Mouse (Mus musculus): ENCODE measurements around the gene Pdlim4.
"Not testable (repeated sequence)": the region's sequence is repeated elsewhere in the genome, so short reads cannot be mapped to it uniquely, and the experiment has no call there.

The Pdlim4 gene

DNA sequence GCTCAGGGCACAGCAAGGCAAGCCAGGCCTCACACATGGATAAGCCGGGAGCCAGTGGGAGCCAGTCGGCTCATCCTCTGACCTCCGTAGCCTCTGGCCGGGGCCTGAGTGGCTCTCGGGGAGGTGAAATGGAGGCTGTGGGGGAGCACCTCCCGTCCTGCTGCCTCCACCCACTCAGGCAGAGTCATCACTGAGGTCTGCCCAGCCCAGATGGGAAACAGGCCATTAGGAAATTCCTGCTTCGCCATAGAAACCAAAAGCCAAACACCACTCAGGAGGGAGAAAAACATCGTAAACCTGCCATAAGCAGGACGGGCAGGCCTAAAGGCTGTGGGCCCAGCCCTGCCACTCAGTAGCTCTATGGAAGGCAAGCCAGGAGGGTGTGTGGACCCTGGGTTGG lies 8.5 kb downstream of the Pdlim4 start:
- DNase-seq = peak in 1 of 2 experiments; percentile 10

DNA sequence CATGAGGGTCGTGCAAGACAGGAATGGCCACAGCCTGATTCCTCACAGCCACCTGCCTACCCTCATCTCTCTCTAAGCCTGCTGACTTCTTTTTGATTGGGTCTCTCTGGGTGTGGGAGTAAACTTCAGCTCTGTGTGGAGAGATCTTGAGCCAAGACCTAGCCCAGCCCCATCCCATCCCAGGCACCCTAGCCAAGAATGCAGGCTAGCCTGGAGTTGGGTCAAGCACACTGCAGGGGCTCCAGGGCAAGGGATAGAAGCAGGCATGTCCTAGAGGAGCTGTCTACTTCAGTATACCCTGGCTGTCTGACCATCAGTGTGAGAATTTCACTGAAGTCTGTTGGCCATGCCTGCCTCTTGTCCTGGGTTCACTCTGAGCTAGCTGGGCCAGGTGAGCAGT lies 9.3 kb downstream of the Pdlim4 start:
- no peak for DNase-seq

DNA sequence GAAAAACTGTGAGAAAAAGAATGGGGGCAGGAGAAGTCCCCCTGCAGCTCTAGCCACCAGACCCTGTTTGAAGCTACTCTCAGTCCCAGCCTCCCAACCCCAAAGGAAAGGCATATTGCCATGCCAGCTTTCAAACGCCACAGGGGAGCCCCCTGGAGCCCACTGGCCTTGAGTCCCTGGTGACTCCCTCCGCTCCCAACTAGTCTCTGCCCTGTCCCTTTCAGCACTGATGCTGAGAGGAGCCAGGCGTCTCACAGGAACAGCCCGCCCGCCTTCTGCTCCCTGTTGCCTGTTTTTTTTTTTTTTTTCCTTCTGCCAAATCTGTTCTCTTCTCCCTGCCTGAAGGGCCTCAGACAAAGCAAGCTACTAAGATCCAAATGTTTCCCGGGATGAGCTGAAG lies 10.2 kb downstream of the Pdlim4 start:
- DNase-seq = peak in 1 of 2 experiments; percentile 13

DNA sequence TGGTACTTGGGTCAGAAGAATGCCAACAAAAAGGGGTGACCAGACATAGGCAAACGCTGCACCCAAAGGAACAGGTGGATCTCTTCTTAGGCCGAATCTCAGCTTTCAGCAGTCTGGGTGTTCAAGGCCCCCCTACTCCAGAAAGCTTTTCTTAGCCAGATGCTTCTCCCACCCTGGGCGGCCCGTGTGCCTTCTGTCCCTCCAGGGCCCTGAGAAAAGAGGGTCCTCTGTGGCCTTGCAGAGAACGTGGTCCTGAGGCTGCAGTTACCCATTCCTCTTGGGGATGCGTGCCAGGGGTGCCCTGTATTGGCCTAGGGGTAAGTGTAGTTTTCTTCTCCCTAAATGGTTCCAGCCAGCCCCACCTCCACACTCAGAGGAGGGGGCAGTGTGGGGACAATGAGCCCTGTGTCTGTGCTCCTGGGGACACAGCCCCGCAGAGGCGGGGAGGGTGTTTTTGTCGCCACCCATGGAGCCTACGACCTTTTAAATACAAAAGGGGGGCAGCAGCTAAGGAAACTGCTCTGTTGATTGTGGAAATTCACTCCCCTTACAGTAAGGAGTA lies 10.7 kb downstream of the Pdlim4 start:
- no peak for DNase-seq

DNA sequence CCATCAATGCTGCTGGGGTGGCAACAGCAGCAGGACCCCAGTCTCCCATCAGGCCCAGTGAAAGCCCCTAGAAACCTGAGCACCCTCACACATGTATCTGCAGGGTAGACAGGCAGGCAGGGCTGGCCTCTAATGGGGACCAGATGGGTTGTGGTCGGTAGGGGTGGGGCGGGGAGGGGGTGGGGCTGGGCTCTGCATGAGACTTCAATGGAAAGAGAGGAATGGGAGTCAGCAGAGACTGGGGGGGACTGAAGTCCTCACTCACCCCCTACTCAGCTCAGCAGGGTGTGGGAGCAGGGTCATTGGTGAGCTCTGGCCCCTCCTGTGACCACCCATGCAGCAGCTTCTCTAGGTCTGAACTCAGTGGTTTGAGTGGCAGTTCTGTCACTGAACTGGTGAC lies 11.4 kb downstream of the Pdlim4 start:
- DNase-seq = no peak

DNA sequence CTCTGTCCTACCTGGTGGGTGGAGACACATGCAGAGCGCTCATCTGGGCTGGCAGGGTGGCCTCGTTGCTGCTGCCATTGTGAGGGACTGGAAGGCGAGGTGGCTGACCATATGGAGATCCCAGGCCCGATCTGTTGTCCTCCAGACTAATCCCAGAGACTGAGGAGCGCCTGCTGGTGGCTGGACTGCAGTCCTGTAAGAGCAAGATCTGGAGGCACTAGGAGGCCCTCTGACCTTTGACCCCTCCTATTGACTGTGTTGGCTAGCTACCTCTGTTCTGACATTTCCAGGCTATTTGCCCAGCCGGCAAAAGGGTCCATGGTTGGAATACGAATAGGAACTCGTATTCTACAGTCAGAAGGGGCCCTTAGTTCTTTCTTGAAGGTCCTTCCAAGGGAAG lies 12.7 kb downstream of the Pdlim4 start:
- no peak for DNase-seq

DNA sequence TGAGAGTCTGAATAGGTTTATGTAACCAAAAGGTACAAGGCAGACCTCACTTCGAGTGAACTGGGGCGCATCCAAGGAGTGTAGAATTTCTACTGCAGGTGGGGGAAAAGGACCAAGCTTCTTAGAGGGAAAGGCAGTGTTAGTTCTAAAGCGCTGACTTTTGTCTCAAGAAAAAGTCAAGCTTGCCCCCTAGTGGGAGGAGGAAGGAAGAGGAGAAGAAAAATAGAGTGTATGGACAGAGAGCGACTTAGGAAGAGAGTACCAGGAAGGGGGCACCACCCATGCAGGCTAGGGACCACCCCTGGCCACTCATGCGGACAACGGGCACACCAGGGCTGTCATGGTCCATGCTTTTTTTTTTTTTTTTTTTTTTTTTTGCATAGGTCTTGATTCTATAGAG lies 14.6 kb downstream of the Pdlim4 start:
- peak in 1 of 2 experiments; percentile 17 for DNase-seq

DNA sequence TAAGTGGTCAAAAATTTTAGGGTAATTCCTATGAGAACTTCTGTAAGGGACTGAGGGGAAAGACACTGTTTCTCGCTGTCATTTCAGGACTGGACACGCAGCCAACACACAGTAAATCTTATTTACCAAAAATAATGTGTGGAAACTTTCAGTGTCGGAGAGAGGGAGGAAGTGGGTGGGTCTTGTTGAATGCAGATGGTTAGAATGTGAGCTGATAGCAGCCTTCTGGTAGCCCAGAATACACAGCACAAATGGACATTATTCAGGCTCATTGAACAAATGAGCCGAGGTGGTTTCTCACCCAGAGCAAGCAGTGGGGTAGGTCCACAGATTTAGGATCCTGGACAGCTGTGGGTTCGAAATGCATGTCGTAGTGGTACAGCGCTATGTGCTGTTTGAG lies 15.7 kb downstream of the Pdlim4 start:
- no peak for DNase-seq

DNA sequence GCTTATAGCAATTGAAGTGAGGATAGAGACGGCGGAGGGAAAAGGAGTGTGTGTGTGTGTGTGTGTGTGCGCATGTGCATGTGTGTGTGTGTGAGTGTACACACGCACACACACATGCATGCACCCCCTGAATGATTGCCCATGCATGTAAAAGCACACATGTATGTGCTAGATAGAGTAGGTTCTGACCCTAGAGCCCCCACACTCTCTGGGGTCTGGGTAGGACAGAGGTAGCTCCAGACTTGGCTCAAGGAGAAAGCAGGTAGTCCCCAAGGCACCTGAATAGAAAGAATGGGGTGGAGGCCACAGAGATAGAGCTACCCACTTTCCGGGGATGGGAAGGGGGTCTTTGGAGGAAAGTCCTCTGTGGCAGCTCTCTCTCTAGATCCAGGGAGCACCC lies 16.7 kb downstream of the Pdlim4 start:
- DNase-seq = no peak

DNA sequence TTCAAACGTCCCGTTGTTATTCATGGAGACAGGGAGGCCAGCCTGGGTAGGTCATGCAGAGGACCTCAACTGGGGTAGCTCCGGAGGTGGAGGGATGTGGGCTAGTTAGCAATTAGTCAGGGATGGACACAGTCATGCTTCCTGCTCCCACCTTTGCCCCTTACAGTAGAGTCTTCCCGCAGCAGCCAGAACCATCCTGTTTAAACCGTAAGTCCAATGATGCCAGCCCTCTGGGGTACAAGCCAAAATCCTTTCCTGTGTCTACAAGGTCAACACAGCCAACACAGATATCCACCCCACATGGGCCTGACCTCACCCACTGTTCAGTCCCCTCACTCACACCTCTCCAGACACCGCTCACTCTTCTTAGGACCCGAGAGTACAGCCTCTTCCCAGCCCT lies 17.7 kb downstream of the Pdlim4 start:
- DNase-seq = no peak

DNA sequence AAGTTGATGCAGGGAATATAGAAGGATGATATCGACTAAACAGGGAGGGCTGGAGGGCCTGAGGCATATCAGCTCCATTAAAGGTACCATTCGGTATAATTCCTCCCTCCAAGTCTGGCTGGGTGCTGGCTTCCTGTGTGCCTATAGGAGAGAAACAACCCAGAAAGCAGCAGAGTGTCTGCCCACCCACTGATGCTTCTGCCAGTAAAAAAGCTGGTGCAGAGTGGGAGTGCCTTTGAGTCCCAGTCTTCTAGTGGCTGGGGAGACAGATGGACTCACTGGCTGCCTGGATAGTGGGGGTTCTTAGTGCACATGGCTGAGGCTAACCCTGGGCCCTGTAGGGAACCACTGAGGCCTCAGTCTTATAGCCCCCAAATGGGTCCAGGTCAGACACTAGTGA lies 18.6 kb downstream of the Pdlim4 start:
- no peak for DNase-seq

DNA sequence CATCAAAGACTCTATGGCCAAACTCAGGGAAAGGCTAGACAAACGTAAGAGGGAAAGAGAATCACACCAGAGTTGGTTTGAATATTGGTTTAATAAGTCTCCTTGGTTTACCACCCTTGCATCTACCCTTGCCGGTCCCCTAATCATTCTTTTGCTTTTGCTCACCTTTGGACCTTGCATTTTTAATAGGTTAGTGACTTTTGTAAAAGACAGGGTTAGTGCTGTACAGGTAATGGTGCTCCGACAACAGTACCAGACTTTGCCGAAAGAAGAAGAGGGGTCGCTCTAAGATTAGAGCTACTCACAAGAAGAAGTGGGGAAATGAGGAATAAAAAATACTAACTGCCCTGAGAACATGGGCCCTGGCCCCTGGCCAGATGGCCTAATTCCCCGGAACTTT lies 28.1 kb downstream of the Pdlim4 start:
- no peak for DNase-seq

DNA sequence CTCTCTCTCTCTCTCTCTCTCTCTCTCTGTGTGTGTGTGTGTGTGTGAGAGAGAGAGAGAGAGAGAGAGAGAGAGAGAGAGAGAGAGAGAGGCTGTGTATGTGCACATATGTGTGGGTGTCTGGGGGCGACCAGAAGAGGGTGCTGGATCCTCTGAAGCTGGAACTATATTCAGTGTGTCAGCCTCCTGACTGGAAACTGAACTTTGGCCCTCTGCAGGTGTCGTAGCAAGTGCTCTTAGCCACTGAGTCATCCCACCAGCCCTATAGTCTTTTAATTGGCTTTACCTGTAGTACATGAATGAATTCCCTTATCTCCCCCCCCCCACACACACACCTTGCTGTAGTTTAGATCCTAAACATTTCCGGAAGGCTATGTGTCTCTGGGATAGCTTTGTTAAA lies 35.9 kb downstream of the Pdlim4 start:
- not testable (repeated sequence) for DNase-seq

DNA sequence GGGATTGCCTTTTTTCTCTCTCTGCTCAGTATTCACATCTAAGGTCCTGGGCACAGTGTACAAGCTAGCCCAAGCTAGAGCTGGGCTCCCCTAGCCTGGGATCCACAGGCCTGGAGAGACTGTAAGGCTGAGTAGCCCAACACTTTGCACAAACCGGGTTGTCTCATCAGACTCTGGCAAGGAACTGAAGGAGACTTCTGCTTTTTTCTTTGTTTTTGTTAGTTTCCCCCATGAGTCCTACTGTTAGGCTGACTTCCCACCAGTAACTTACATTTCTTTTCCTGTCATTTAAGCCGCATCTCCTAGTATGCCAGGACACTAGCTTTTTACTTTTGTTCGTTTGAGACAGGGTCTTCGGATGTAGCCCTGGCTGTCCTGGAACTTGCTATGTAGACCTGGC lies 39.8 kb downstream of the Pdlim4 start:
- no peak for DNase-seq

DNA sequence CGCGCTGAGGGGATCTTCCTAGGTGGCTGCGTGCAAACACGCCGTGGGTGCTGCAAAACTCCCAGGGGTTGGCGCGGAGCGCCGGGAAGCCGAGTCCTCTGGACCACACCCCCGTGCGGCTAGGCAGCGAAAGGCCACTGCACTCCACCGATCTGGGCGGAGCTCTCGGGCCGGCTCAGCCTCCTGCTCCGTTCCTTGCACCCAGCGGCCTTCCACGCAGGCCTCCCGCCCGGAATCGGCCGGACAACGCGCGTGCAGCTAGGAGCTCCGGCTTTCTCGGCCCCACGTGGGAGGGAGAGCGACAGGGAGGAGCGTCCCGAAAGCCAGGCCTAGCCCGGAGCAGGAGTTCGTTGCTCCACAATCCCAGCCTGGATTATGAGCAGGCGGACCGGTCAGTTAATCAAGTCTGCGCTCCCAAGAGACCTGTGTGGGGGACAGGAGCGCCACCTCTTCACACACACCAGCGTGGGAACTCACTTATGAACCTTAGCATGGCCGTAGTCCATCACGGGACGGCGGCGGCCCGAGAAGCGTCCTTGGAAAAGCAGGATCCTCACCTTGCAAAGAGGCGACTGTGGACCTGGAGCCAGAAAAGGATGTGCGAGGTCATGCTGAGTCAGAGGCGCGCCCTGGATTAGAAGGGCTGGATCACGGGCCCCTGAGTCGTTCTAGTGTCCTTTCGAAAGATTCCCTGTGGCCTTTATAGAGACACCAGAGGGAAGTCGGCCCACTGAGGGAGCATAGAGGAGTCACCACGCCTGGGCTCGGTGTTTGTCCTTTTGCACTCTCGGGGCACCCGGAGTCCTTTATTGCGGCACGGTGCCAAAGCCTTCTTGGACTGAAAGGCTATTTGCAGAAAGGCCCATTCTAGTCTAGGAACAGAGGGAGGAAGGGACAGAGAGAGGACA lies 40.5 kb downstream of the Pdlim4 start, which contains the start of gene Slc22a4:
Gene Slc22a4 (minus strand): TSS at position 47 of the 908 bp plus-strand sequence.
- peak; percentile 23 to 34 for DNase-seq

DNA sequence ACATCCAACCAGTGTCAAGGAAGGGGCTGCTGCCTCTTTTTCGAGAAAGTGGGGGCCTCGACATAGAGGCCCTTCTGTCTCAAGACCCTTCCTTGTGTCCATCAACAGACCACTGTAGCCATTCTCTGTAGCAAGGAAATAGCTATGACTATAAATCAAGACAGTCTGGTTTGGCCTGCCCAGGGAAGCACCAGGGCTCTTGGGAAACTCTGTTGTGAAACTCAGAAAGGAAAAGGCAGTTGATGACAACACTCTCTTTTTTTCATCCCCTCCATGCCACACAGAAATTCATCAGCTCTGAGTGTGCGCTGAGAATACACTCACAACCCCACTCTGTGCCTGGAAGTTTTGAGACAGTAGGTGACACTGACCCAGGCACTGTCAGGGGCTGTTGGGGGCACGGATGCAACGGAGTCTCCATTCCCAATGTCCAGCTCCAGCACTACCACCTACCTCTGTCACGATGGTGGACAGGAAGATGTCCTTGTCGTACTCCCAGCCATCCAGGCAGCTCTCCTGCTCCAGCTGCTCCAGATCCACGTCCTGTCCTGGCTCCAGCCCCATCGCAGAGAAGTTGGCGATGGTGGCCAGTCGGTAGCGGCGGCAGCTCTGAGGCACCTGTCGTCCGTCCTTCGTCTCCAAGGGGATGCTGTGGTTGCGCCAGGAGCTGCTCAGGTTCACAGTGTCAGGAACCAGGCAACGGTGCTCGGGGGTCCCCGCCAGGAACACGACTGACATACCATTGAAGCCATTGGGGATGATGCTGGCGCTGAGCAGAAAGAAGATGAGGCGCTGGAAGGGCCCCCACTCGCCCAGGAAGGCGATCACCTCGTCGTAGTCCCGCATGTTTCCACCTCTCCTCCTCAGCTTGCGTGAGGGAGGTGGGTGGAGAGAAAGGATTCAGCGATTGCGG lies 41.4 kb downstream of the Pdlim4 start:
- no peak for DNase-seq

DNA sequence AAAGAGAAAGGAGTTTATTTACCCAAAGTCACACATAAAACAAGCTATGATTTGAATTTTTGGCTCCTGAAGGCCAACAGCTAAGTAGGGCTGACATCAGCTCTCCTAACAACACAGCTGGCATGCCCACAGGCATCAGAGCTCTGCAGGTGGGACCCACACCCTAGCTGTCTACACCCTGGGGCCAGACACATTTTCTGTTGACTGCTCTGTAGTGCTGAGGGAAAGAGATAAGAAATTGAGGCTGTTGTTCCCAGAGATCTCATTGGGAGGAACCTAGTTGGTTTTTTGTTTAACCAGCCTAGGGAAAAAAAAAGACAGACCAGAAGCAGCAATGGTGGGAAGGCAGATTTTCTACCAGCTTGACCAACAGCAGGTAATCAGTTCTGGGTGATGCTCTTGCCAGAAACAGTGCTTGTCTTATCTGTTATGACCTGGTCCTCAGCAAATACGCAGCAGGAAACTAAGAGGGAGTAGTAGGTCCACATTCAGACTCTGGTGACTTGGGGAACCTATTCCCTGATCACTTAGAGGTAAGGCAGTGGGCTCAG lies 42.2 kb downstream of the Pdlim4 start:
- no peak for DNase-seq

DNA sequence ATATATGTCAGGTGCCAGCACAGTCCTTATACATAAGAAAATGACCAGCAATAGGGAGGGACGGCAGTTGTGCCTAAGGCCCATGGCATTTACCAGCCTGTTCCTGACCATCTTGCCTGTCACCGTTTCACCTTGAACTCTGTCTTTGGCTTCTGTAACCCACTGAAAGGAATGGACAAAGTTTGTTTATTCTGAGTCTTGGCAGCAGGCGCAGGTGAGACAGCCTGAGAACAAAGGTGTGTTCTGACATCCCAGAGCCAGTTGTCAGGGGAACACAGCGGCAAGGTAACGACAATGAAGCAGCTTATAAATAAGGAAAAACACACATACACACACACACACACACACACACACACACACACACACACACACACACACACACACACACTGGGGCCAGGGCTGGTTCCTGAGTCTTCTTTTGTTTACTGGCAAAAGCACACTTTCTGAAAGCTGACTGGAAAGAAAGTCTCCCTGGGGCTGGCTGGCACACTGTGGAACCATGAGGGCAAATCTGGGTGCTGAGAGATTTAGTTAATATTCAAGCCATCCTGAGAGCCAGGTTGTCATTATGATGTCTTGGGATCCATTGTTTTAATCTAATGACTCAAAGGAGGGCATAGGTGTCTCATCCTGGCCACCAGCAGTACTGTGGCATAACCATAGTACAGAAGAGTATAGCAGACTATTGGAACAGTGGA lies 47.3 kb downstream of the Pdlim4 start:
- DNase-seq = no peak

DNA sequence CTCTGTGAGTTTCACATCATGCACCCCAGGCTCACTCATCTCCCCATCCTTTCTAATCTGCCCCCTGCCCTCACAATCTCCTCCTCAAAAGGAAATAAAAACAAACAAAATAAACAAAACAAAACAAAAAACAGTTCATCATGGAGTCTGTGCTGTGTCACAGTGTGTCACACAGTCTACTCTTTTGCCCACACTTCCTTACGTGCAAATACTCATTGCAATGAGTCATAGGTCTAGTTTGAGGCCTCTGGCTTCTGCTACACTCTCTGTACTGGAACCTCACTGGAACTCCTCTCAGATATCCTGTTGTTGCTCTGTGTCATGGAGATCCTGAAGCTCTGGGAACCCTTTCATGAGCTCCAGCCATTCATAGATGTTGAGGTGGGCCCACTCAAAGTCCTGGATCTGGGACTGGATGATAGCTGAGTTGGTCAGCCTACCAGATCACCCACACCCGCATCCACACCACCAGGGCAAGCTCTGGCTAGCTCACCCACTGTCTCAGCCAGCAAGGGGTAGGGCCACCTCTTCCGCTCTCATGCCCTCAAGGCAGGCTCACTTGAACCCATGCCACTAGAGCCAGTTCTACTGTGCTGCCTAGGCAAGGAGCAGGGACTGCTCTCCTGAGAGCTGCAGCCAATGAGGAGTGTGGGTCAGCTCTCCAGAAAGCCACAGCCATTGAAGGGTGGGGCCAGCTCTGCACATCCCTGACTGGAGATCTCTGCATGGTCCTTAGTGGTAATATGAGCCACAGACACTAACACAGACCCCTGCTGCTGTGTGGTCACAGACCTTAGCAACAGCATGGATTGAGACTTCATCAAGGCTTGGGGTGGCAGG lies 49.7 kb downstream of the Pdlim4 start:
- no peak for DNase-seq

DNA sequence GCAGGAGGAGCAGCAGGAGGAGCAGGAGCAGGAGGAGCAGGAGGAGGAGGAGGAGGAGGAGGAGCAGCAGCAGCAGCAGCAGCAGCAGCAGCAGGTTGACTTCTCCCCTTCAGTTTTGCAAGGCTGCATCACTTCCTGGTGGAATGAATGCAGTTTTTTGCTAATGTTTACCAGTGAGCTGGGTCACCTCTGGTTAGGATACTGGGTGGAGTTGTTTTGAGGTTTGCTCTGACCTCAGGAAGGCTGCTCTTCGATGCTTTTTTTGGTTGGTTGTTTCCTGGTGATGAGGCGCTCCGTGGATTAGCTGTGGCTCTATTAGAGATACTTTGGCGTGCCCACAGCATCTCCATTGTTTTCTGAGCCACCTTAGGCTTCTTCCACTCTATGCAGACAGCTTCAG lies 51.2 kb downstream of the Pdlim4 start:
- no peak for DNase-seq

DNA sequence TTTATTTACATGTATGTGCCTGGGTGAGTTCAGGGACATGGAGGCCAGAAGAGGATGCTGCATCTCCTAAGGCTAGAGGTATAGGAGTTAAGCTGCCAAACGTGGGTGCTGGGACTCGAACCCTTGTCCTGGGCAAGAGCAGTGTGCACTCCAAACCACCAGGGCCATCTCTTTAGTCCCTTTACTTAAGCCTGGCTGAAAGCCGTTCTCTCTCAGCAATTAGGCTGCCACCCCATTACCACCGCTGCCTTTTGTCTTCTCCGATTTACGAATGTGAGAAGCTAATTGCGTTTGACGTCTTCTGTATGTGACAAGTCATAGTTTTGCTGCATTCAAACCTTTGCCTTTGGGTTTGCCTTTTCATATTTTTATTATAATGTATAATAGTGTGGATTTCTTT lies 52.8 kb downstream of the Pdlim4 start:
- no peak for DNase-seq

Measured in thymus, postnatal 36 days (tissue).